Mouse (Mus musculus) ES-Bruce4 (cell line): ENCODE measurements at regions not wholly inside any gene's neighbourhood (a gene's known extent, or its start where the extent isn't known, plus 50 kb on each side); places are given as distances from the start of the nearest gene placed in this dataset.

Experiments
- CTCF ChIP-seq: IDR thresholded peaks from one replicate; pipeline ENCODE4 v1.8.1; 2011; ENCODE audit warnings: low read depth, low read length
- EP300 ChIP-seq: IDR thresholded peaks from 2 replicates; pipeline ENCODE4 v1.6.1; 2011; ENCODE audit warnings: low read depth, low read length; ENCODE audit not compliant: insufficient read depth
- POLR2A ChIP-seq: IDR thresholded peaks from one replicate; pipeline ENCODE4 v1.8.1; 2011; ENCODE audit warnings: low read length; ENCODE audit not compliant: insufficient read depth

DNA sequence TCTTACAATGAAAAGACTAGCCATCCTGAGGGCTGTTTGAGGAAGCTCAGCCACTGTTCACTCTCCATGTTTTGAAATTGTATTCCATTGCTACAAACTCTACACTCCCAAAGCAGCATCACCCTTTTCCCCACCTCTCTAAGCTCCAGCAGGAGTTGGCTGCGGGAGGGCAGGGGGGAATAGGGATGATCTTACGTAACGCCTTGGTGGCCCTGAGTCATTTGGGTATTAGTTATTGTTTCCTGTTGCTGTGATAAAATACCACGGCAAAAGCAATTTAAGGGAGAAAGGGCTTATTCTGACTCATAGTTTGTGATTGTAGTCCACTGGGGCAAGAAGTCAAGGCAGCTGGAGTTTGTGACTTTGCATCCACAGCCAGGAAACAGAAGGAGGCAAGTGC, 445.5 kb downstream of the 1810013L24Rik start:
- TF ChIP-seq EP300 = no peak
- TF ChIP-seq CTCF = no peak
- no peak for TF ChIP-seq POLR2A
